19 mouse cellular contexts compared by ENCODE assay signal in the genomic region with DNA sequence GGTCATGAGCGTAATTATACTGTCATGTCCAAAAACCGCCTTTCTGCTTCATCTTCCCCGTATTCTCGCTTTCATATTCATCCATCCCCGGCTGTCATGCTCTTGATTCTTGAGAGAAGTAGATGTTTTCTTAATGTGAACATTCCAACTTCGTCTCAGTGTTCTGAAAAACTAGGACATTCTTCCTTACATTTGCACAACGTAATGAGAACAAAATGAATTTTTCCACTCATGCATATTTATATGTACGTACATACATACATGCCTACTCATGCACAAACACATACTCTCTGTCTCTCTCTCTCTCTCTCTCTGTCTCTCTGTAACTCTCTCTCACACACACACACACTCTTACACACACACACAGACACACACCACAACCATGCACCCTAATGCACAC.
DNase-seq lines count a peak whose midpoint lies in the region; ATAC-seq lines count a peak whose summit lies in the region.
"Had no signal": no experiment of that assay in that cellular context is flagged by ENCODE, and none has a peak within 500 bp of the region (broad histone marks: within the 10 kb centered on the region; RNA-seq: fewer than 3 reads in every experiment).

No protein-coding gene starts in this region.

- no peak overlapping the region for H3K9ac ChIP-seq in midbrain, embryonic 11.5 days (ENCODE audit: low read length)
- no peak overlapping the region for H3K9ac ChIP-seq in midbrain, embryonic 14.5 days (replicated peaks; ENCODE audit: low read length)

- peak; percentile 92 for ATAC-seq in frontal cortex, adult (ENCODE audit: low TSS enrichment)
- ATAC-seq in midbrain, embryonic 11.5 days (ENCODE audit: low FRiP score): no peak
- ATAC-seq in midbrain, embryonic 14.5 days (ENCODE audit: low FRiP score, low TSS enrichment): no peak
- ATAC-seq: activated CD4-positive, CD25-positive, alpha-beta regulatory T cell, adult 4 months; CD4-positive, CD25-positive, alpha-beta regulatory T cell, adult 4 months; Patski had no signal

- no peak overlapping the region for H3K4me3 ChIP-seq in midbrain, embryonic 11.5 days (ENCODE audit: low read depth, low read length)
- no peak overlapping the region for H3K4me3 ChIP-seq in midbrain, embryonic 14.5 days (replicated peaks; ENCODE audit: low read depth, low read length)

- no peak overlapping the region for H3K4me2 ChIP-seq in midbrain, embryonic 11.5 days
- no peak overlapping the region for H3K4me2 ChIP-seq in midbrain, embryonic 14.5 days (ENCODE audit: low read length)

- no peak overlapping the region for H3K27ac ChIP-seq in midbrain, embryonic 11.5 days (ENCODE audit: low read depth, low read length)
- no peak overlapping the region for H3K27ac ChIP-seq in midbrain, embryonic 14.5 days (replicated peaks; ENCODE audit: low read depth, low read length)

- no peak for DNase-seq in frontal cortex, postnatal 36 days (ENCODE audit: low spot score in 2 of 2)
- DNase-seq in midbrain, embryonic 11.5 days (ENCODE audit: low spot score, missing footprints): peak; percentile 33
- no peak for DNase-seq in midbrain, embryonic 14.5 days
- DNase-seq: adrenal gland, adult 2 months; adrenal gland, adult 8-10 months; adrenal gland, postnatal 10 days; adrenal gland, postnatal 14 days; adrenal gland, postnatal 25 days; adrenal gland, postnatal 36 days; B cell, adult 2 months; cerebellum, adult 11 months; cerebellum, adult 11-12 months; cerebellum, adult 18-20 months had no signal

- no peaks in the 10 kb centered on the region for H3K9me3 ChIP-seq in midbrain, embryonic 11.5 days (ENCODE audit: control insufficient read depth, low read length)
- no peaks in the 10 kb centered on the region for H3K9me3 ChIP-seq in midbrain, embryonic 14.5 days (ENCODE audit: control insufficient read depth, low read length)
- H3K9me3 ChIP-seq: G1E had no signal

- H3K36me3 ChIP-seq in midbrain, embryonic 11.5 days (ENCODE audit: control insufficient read depth, insufficient read depth, low read length): no peaks in the 10 kb centered on the region
- H3K36me3 ChIP-seq in midbrain, embryonic 14.5 days (ENCODE audit: control insufficient read depth, insufficient read depth, low read length): no peaks in the 10 kb centered on the region
- H3K36me3 ChIP-seq: G1E had no signal

- no peaks in the 10 kb centered on the region for H3K4me1 ChIP-seq in midbrain, embryonic 11.5 days (ENCODE audit: control insufficient read depth, insufficient read depth, low read length)
- H3K4me1 ChIP-seq in midbrain, embryonic 14.5 days (ENCODE audit: control insufficient read depth, insufficient read depth, low read length): no peaks in the 10 kb centered on the region

- 90% methylated on average over 8 of the region's 8 CpGs for whole genome bisulfite sequencing in midbrain, embryonic 11.5 days
- WGBS in midbrain, embryonic 14.5 days: 91% methylated on average over 8 of the region's 8 CpGs

- no peaks in the 10 kb centered on the region for H3K27me3 ChIP-seq in midbrain, embryonic 11.5 days (ENCODE audit: control insufficient read depth, insufficient read depth, low read length)
- H3K27me3 ChIP-seq in midbrain, embryonic 14.5 days (ENCODE audit: control insufficient read depth, insufficient read depth, low read length): no peaks in the 10 kb centered on the region
- H3K27me3 ChIP-seq: CH12.LX, Patski had no signal
